Mouse (Mus musculus) left cerebral cortex, postnatal 10 days (tissue): ENCODE measurements around the gene Olfr152. TPM values are rescaled to one million over a fixed set of nuclear protein-coding genes. Genes with fewer than 3 reads are reported as not detected.

Experiments used
- DNase-seq, 2 experiments: peaks; one replicate each; pipeline ENCODE4 v3.0.0; 2021 to 2022; ENCODE audit warnings: low spot score in 2 of 2, mixed read lengths in 1 of 2; ENCODE audit errors: extremely low spot score in 1 of 2
- intact Hi-C: fragments of 180-260 bp; cut with DNase I; formaldehyde crosslinking; loops from one replicate; pipeline ENCODE4 v1.15.1; 2025
- total RNA-seq, 2 experiments: library from RNA; stranded (reverse); gene quantifications; 2 replicates each; pipeline ENCODE4 v1.2.3; 2021

Olfr152 gene
- not detected for total RNA-seq

GRCm38 (mm10) chr2:87779183-87779582 is at the start of gene Olfr152:
Olfr152 (plus strand) TSS chr2:87779483.
- no peak for DNase-seq
- intact Hi-C loops, result no loop called here

- intact Hi-C loops, result no loop called here
- DNase-seq, result no peak
Observed at GRCm38 (mm10) chr2:87739878-87740277, 39.4 kb upstream of the Olfr152 start, which contains the start of gene Olfr1138. Olfr1138 (minus strand) TSS chr2:87739978.

- no peak for DNase-seq
- intact Hi-C loops, result no loop called here
Observed at GRCm38 (mm10) chr2:87743452-87743851, 35.8 kb upstream of the Olfr152 start, which contains the start of gene Olfr1140. Olfr1140 (plus strand) TSS chr2:87743752.

- intact Hi-C loops, result no loop called here
- no peak for DNase-seq
Observed at GRCm38 (mm10) chr2:87753891-87754290, 25.4 kb upstream of the Olfr152 start, which contains the start of gene Olfr1141. Olfr1141 (minus strand) TSS chr2:87753991.

GRCm38 (mm10) chr2:87776143-87776542 is 3.1 kb upstream of the Olfr152 start:
- intact Hi-C loops, result no loop called here
- no peak for DNase-seq

GRCm38 (mm10) chr2:87800292-87800691 is 21.0 kb downstream of the Olfr152 start, which contains the start of gene Olfr1143:
Olfr1143 (plus strand) TSS chr2:87800592.
- intact Hi-C loops, result no loop called here
- no peak for DNase-seq

- no peak for DNase-seq
- intact Hi-C loops, result no loop called here
Observed at GRCm38 (mm10) chr2:87809522-87809921, 30.2 kb downstream of the Olfr152 start, which contains the start of gene Olfr1145. Olfr1145 (plus strand) TSS chr2:87809822.

GRCm38 (mm10) chr2:87830233-87830632 is 51.0 kb downstream of the Olfr152 start, which contains the start of gene Olfr1148:
Olfr1148 (plus strand) TSS chr2:87830533.
- no peak for DNase-seq
- intact Hi-C loops, result no loop called here

Other genes starting within 250 kb of the Olfr152 start
- gene Olfr153, start 247.7 kb upstream of the Olfr152 start, total RNA-seq, result not detected
- gene Olfr1128, start 233.9 kb upstream of the Olfr152 start, total RNA-seq, result not detected
- gene Olfr1129, start 205.6 kb upstream of the Olfr152 start, total RNA-seq, result not detected
- gene Olfr1130, start 173.3 kb upstream of the Olfr152 start, total RNA-seq, result not detected
- gene Olfr1131, start 152.4 kb upstream of the Olfr152 start, total RNA-seq, result not detected
- not detected for gene Olfr1132, start 141.9 kb upstream of the Olfr152 start, total RNA-seq
- gene Olfr1133, start 132.1 kb upstream of the Olfr152 start, total RNA-seq, result not detected
- not detected for gene Olfr1134, start 121.0 kb upstream of the Olfr152 start, total RNA-seq
- gene Olfr1135, start 105.8 kb upstream of the Olfr152 start, total RNA-seq, result not detected
- gene Olfr1136, start 85.5 kb upstream of the Olfr152 start, total RNA-seq, result not detected
- not detected for gene Olfr1137, start 66.3 kb upstream of the Olfr152 start, total RNA-seq
- gene Olfr1138, start 39.5 kb upstream of the Olfr152 start, total RNA-seq, result not detected
- gene Olfr1140, start 35.7 kb upstream of the Olfr152 start, total RNA-seq, result not detected
- not detected for gene Olfr1141, start 25.5 kb upstream of the Olfr152 start, total RNA-seq
- gene Olfr1143, start 21.1 kb downstream of the Olfr152 start, total RNA-seq, result not detected
- not detected for gene Olfr1145, start 30.3 kb downstream of the Olfr152 start, total RNA-seq
- gene Olfr1148, start 51.0 kb downstream of the Olfr152 start, total RNA-seq, result not detected
- gene Olfr1150-ps1, start 64.5 kb downstream of the Olfr152 start, total RNA-seq, result not detected
- gene Olfr1151, start 76.4 kb downstream of the Olfr152 start, total RNA-seq, result not detected
- gene Olfr1152, start 87.0 kb downstream of the Olfr152 start, total RNA-seq, result not detected
- gene Olfr1153, start 115.5 kb downstream of the Olfr152 start, total RNA-seq, result not detected
- not detected for gene Olfr1154, start 125.7 kb downstream of the Olfr152 start, total RNA-seq
- not detected for gene Olfr1155, start 165.7 kb downstream of the Olfr152 start, total RNA-seq
- not detected for gene Olfr1156, start 173.6 kb downstream of the Olfr152 start, total RNA-seq
- gene Olfr1157, start 188.8 kb downstream of the Olfr152 start, total RNA-seq, result not detected
- not detected for gene Olfr74, start 195.2 kb downstream of the Olfr152 start, total RNA-seq
- gene Olfr1158, start 210.6 kb downstream of the Olfr152 start, total RNA-seq, result not detected
- not detected for gene Olfr1160, start 228.8 kb downstream of the Olfr152 start, total RNA-seq
- not detected for gene Olfr1161, start 243.3 kb downstream of the Olfr152 start, total RNA-seq